Mouse (Mus musculus): Measurements from ENCODE around the gene Alg2.

- TF ChIP-seq POLR2A (IDR thresholded peaks at IDR 0.05; ENCODE audit: insufficient read depth, low read depth, low read length) (no peak), CTCF (IDR thresholded peaks at IDR 0.05) (no peak), EP300 (IDR thresholded peaks at IDR 0.05; ENCODE audit: insufficient read depth, low read depth, low read length) (no peak)
Observed at GRCm38 (mm10) chr4:47422194-47422593, 51.9 kb downstream of the Alg2 start.
